In the genomic region with DNA sequence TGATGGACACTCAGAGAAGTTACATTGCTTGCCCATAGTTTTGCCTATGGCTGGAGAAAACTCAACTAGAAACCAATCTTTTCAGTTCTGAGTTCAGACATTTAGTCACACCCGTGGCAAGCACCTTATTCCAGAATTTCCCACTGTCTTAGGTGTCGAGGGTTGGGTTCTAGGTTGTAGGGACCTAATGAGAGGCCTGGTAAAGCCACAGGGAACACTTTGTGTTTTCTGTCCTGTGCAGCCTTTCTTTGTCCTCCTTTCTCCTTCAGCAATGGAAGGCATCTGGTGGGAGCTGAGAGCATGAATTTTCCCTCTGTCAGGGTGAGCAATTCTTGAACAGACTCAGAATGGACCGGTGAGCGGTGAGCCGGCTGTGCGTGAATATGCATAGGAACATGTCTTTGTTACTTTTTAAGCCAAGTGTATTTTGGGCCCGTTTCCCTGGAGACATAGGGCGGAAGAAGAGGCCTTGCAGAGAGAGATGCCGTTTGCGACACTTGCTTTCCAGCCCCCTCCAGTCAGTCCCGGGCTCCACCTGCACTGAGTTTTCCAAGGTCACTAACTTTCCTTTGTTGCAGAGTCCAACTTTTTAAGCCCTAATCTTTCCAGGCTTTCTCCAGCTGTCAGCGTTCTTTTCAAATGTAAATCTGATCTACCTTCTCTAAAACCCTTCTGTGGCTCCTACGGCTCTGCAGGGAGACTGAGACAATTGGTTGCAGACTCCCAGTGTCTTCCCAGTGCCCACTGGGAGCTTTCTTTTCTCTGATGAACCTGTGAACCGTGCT, we compare ENCODE assay signal across 10 mouse cellular contexts. TPM values are rescaled to one million over a fixed set of nuclear protein-coding genes. Genes with fewer than 3 reads are reported as not detected.
DNase-seq lines count a peak whose midpoint lies in the region; ATAC-seq lines count a peak whose summit lies in the region.
"Had no signal": no experiment of that assay in that cellular context is flagged by ENCODE, and none has a peak within 500 bp of the region (broad histone marks: within the 10 kb centered on the region; RNA-seq: fewer than 3 reads in every experiment).

No protein-coding gene starts in this region.

- no peak overlapping the region for H3K4me3 ChIP-seq in midbrain, embryonic 11.5 days (ENCODE audit: low read depth, low read length)
- no peak overlapping the region for H3K4me3 ChIP-seq in midbrain, embryonic 15.5 days
- no peak overlapping the region for H3K4me3 ChIP-seq in embryonic facial prominence, embryonic 14.5 days (ENCODE audit: low read depth, low read length)

- no peak overlapping the region; the same call in 1 of the 2 replicates for H3K9ac ChIP-seq in midbrain, embryonic 11.5 days (ENCODE audit: low read length)
- H3K9ac ChIP-seq in midbrain, embryonic 15.5 days = no peak overlapping the region
- H3K9ac ChIP-seq in embryonic facial prominence, embryonic 14.5 days (ENCODE audit: low read depth, low read length) = 0 out of 2 replicates have a peak overlapping the region, but pooled peaks have one; percentile 5

- peak; percentile 93 for DNase-seq in midbrain, embryonic 11.5 days (ENCODE audit: low spot score, missing footprints)
- peak; percentile 57 for DNase-seq in embryonic facial prominence, embryonic 14.5 days (ENCODE audit: low spot score)
- peak; percentile 76 to 88 for DNase-seq in left cerebral cortex, postnatal 14 days (ENCODE audit: low spot score in 2 of 2)
- DNase-seq in yolk sac, embryonic 10.5 days (ENCODE audit: low spot score) = peak; percentile 16
- no peak for DNase-seq in lung, postnatal 4 days
- DNase-seq in heart, postnatal 4 days = no peak
- DNase-seq: cerebellum, adult 9-11 months had no signal

- H3K36me3 ChIP-seq in midbrain, embryonic 11.5 days (ENCODE audit: control insufficient read depth, insufficient read depth, low read length) = no peaks in the 10 kb centered on the region
- H3K36me3 ChIP-seq in midbrain, embryonic 15.5 days (replicated peaks) = no peaks in the 10 kb centered on the region
- H3K36me3 ChIP-seq in embryonic facial prominence, embryonic 14.5 days (ENCODE audit: control insufficient read depth, insufficient read depth, low read length) = no peaks in the 10 kb centered on the region

- intact Hi-C loops in left cerebral cortex, postnatal 14 days (cut with DNase I) = loop anchor here (2.0 kb wide), 1 partner anchor 26 kb away; no protein-coding TSS in a partner anchor

- H3K4me1 ChIP-seq in midbrain, embryonic 11.5 days (ENCODE audit: control insufficient read depth, insufficient read depth, low read length) = peaks cover 14% of the 10 kb centered on the region
- H3K4me1 ChIP-seq in midbrain, embryonic 15.5 days = peaks cover 4% of the 10 kb centered on the region; the same call in 1 of the 2 replicates
- H3K4me1 ChIP-seq in embryonic facial prominence, embryonic 14.5 days (ENCODE audit: control insufficient read depth, insufficient read depth, low read length) = no peaks in the 10 kb centered on the region

- H3K4me2 ChIP-seq in midbrain, embryonic 11.5 days = peak overlapping the region; percentile 22
- no peak overlapping the region for H3K4me2 ChIP-seq in midbrain, embryonic 15.5 days
- H3K4me2 ChIP-seq in embryonic facial prominence, embryonic 14.5 days (ENCODE audit: low read depth, low read length) = no peak overlapping the region

- no peaks in the 10 kb centered on the region for H3K9me3 ChIP-seq in midbrain, embryonic 11.5 days (ENCODE audit: control insufficient read depth, low read length)
- H3K9me3 ChIP-seq in midbrain, embryonic 15.5 days = no peaks in the 10 kb centered on the region
- no peaks in the 10 kb centered on the region for H3K9me3 ChIP-seq in embryonic facial prominence, embryonic 14.5 days (ENCODE audit: control insufficient read depth, low read length)

- 6% methylated on average over 14 of the region's 14 CpGs for WGBS in midbrain, embryonic 11.5 days
- WGBS in midbrain, embryonic 15.5 days = 4% methylated on average over 14 of the region's 14 CpGs
- 17% methylated on average over 14 of the region's 14 CpGs for WGBS in embryonic facial prominence, embryonic 14.5 days

- ATAC-seq in midbrain, embryonic 11.5 days (ENCODE audit: low FRiP score) = peak; percentile 90
- no peak for ATAC-seq in midbrain, embryonic 15.5 days (replicated peaks)
- ATAC-seq in embryonic facial prominence, embryonic 14.5 days (ENCODE audit: low read depth) = no peak

- no peaks in the 10 kb centered on the region for H3K27me3 ChIP-seq in midbrain, embryonic 11.5 days (ENCODE audit: control insufficient read depth, insufficient read depth, low read length)
- no peaks in the 10 kb centered on the region for H3K27me3 ChIP-seq in midbrain, embryonic 15.5 days (replicated peaks)
- no peaks in the 10 kb centered on the region for H3K27me3 ChIP-seq in embryonic facial prominence, embryonic 14.5 days (replicated peaks; ENCODE audit: control insufficient read depth, insufficient read depth, low read length)

- peak overlapping the region; percentile 95 for H3K27ac ChIP-seq in midbrain, embryonic 11.5 days (ENCODE audit: low read depth, low read length)
- H3K27ac ChIP-seq in midbrain, embryonic 15.5 days = no peak overlapping the region
- no peak overlapping the region; the same call in 1 of the 2 replicates for H3K27ac ChIP-seq in embryonic facial prominence, embryonic 14.5 days (replicated peaks; ENCODE audit: low read depth, low read length)
- H3K27ac ChIP-seq: macrophage had no signal

RNA-seq across cellular contexts. Expression of gene Cdk5r2, which starts 30.0 kb away (rescaled TPM):
- 5.7 and 5.8 TPM in 2 replicates for polyA plus RNA-seq in midbrain, embryonic 11.5 days (2014; fragmentation: Nextera tagmentation; extraction: Ambion mirVana)
- 9.1 and 9.7 TPM in 2 replicates for polyA plus RNA-seq in midbrain, embryonic 15.5 days (2015; fragmentation: Nextera tagmentation; extraction: Ambion mirVana)
- 0.60 and 0.79 TPM in 2 replicates for polyA plus RNA-seq in embryonic facial prominence, embryonic 14.5 days (2014; fragmentation: Nextera tagmentation; extraction: Ambion mirVana)
- 100 to 1,000 TPM; 566 to 585 TPM for total RNA-seq in left cerebral cortex, postnatal 14 days (2021)
- not detected for total RNA-seq in heart, postnatal 4 days (2021)
- polyA plus RNA-seq: heart, embryonic 16.5 days; macrophage had no signal

RNA-seq across cellular contexts. Expression of gene Wnt10a, which starts 33.4 kb away (rescaled TPM):
- polyA plus RNA-seq in midbrain, embryonic 11.5 days (2014; fragmentation: Nextera tagmentation; extraction: Ambion mirVana) = 1.4 and 2.3 TPM in 2 replicates
- polyA plus RNA-seq in midbrain, embryonic 15.5 days (2015; fragmentation: Nextera tagmentation; extraction: Ambion mirVana) = 0.34 and 0.37 TPM in 2 replicates
- polyA plus RNA-seq in embryonic facial prominence, embryonic 14.5 days (2014; fragmentation: Nextera tagmentation; extraction: Ambion mirVana) = 6.1 and 6.7 TPM in 2 replicates
- total RNA-seq in left cerebral cortex, postnatal 14 days (2021) = 1 to 10 TPM; 2.7 to 3.4 TPM
- not detected for total RNA-seq in heart, postnatal 4 days (2021)
- polyA plus RNA-seq: macrophage had no signal

RNA-seq across cellular contexts. Expression of gene Wnt6, which starts 53.0 kb away (rescaled TPM):
- 3.3 and 3.4 TPM in 2 replicates for polyA plus RNA-seq in midbrain, embryonic 11.5 days (2014; fragmentation: Nextera tagmentation; extraction: Ambion mirVana)
- 5.6 and 7.2 TPM in 2 replicates for polyA plus RNA-seq in midbrain, embryonic 15.5 days (2015; fragmentation: Nextera tagmentation; extraction: Ambion mirVana)
- polyA plus RNA-seq in embryonic facial prominence, embryonic 14.5 days (2014; fragmentation: Nextera tagmentation; extraction: Ambion mirVana) = 16.1 and 23.1 TPM in 2 replicates
- total RNA-seq in left cerebral cortex, postnatal 14 days (2021) = 1 to 10 TPM; 2.0 to 2.8 TPM
- total RNA-seq in heart, postnatal 4 days (2021) = under 1 TPM; 0.12 to 0.20 TPM
- polyA plus RNA-seq: macrophage had no signal

Comparison
In these comparisons a context has a peak if more than half of its experiments do, and no peak if none do; other contexts are left out.
1. DNase-seq: peak in midbrain, embryonic 11.5 days (single experiment), embryonic facial prominence, embryonic 14.5 days (single experiment), left cerebral cortex, postnatal 14 days (2 of 2) and yolk sac, embryonic 10.5 days (single experiment); none in lung, postnatal 4 days (0 of 2) and heart, postnatal 4 days (single experiment).